Comparison of ENCODE assay signal across 40 mouse cellular contexts in the genomic region with DNA sequence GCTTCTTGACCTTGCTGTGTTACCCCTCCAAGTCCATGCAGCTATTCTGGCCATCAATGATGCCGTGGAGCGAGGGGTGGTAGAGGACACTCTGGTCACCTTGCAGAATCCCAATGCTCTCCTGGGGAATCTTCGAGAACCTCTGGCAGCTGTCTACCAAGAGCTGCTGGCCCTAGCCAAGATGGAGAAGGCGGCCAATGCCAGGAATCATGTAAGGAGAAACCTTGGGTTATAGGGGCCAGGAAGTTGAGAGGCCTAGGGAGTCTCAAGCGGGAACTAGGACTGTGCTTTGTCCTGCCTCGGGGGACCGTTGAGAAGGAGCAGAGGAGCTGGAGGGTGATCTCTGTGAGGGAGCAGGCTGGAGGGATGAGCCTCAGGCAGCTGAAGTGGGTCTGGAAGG. TPM values are rescaled to one million over a fixed set of nuclear protein-coding genes. Genes with fewer than 3 reads are reported as not detected.
"Had no signal": no experiment of that assay in that cellular context is flagged by ENCODE, and none has a peak within 500 bp of the region (broad histone marks: within the 10 kb centered on the region; RNA-seq: fewer than 3 reads in every experiment).

No protein-coding gene starts in this region.

- H3K9ac ChIP-seq: heart, embryonic 13.5 days; heart, embryonic 15.5 days; hindbrain, embryonic 14.5 days; kidney, embryonic 15.5 days; limb, embryonic 13.5 days; limb, embryonic 15.5 days; liver, embryonic 12.5 days; liver, embryonic 14.5 days had no signal

- H3K27me3 ChIP-seq: heart, embryonic 13.5 days; heart, embryonic 15.5 days; kidney, embryonic 15.5 days; limb, embryonic 13.5 days; limb, embryonic 15.5 days; liver, embryonic 12.5 days had no signal

- DNase-seq: gastrocnemius, postnatal 36 days; heart, adult 2 months; heart, postnatal 14 days; heart, postnatal 36 days; kidney, adult 11 months; kidney, adult 2 months; kidney, adult 9 months; kidney, postnatal 14 days; kidney, postnatal 36 days; layer of hippocampus, adult 9-11 months; layer of hippocampus, postnatal 36 days; left cerebral cortex, postnatal 4 days had no signal

- H3K4me2 ChIP-seq: heart, embryonic 11.5 days; heart, embryonic 13.5 days; heart, embryonic 15.5 days; hindbrain, embryonic 14.5 days; kidney, embryonic 15.5 days; limb, embryonic 13.5 days; limb, embryonic 15.5 days; liver, embryonic 12.5 days had no signal

- H3K4me3 ChIP-seq: heart, adult 2 months; heart, embryonic 13.5 days; heart, embryonic 15.5 days; kidney, embryonic 15.5 days; limb, embryonic 13.5 days; limb, embryonic 15.5 days; liver, embryonic 12.5 days had no signal

- H3K4me1 ChIP-seq: heart, embryonic 13.5 days; heart, embryonic 15.5 days; kidney, embryonic 15.5 days; limb, embryonic 13.5 days; limb, embryonic 15.5 days; liver, embryonic 12.5 days had no signal

- H3K27ac ChIP-seq: heart, adult 2 months; heart, embryonic 13.5 days; heart, embryonic 15.5 days; hindbrain, embryonic 14.5 days; hindbrain, postnatal 0 days; kidney, embryonic 15.5 days; kidney, postnatal 0 days; limb, embryonic 13.5 days; limb, embryonic 15.5 days; liver, embryonic 12.5 days; liver, embryonic 14.5 days had no signal

- H3K9me3 ChIP-seq: heart, embryonic 13.5 days; heart, embryonic 15.5 days; kidney, embryonic 15.5 days; limb, embryonic 13.5 days; limb, embryonic 15.5 days; liver, embryonic 12.5 days had no signal

- ATAC-seq: hindbrain, postnatal 0 days; intestine, embryonic 16.5 days; liver, embryonic 12.5 days had no signal

RNA-seq across cellular contexts. Expression of a gene that starts 12.0 kb away (rescaled TPM):
- total RNA-seq: gastrocnemius, adult 8-10 months; gastrocnemius, postnatal 36 days; heart, adult 2 months; heart, postnatal 14 days; heart, postnatal 36 days; hematopoietic stem cell, adult 5-6 weeks; hindbrain, postnatal 0 days; layer of hippocampus, adult 18-20 months; layer of hippocampus, adult 8-10 months; layer of hippocampus, postnatal 14 days; layer of hippocampus, postnatal 36 days; left cerebral cortex, adult 18-20 months; left cerebral cortex, adult 8-10 months; left cerebral cortex, postnatal 10 days; left cerebral cortex, postnatal 25 days; left cerebral cortex, postnatal 4 days; liver, adult 2 months had no signal
- polyA plus RNA-seq: heart, adult 2 months; heart, embryonic 11.5 days; heart, embryonic 13.5 days; heart, embryonic 15.5 days; heart, postnatal 0 days; hindbrain, embryonic 11.5 days; hindbrain, embryonic 14.5 days; hindbrain, postnatal 0 days; intestine, embryonic 14.5 days; intestine, embryonic 16.5 days; kidney, adult 2 months; kidney, embryonic 15.5 days; kidney, postnatal 0 days; large intestine, adult 2 months; limb, embryonic 11.5 days; limb, embryonic 13.5 days; limb, embryonic 15.5 days; liver, adult 2 months; liver, embryonic 12.5 days; liver, embryonic 14.5 days; liver, embryonic 16.5 days had no signal
